Comparison of ENCODE assay signal across 21 mouse cellular contexts in genomic region chr17:23539608-23540007, GRCm38 (mm10). TPM values are rescaled to one million over a fixed set of nuclear protein-coding genes. Genes with fewer than 3 reads are reported as not detected.
DNase-seq lines count a peak whose midpoint lies in the region; ATAC-seq and TF ChIP-seq lines count a peak whose summit lies in the region.
"Had no signal": no experiment of that assay in that cellular context is flagged by ENCODE, and none has a peak within 500 bp of the region (broad histone marks: within the 10 kb centered on the region; RNA-seq: fewer than 3 reads in every experiment).

No protein-coding gene starts in this region.

- peak; percentile 57 for DNase-seq in heart, embryonic 10.5 days (ENCODE audit: low spot score)
- peak; percentile 11 for DNase-seq in midbrain, embryonic 10.5 days (ENCODE audit: low spot score)
- DNase-seq in midbrain, postnatal 0 days (ENCODE audit: low spot score) = no peak
- DNase-seq in ES-CJ7 (ENCODE audit: low read depth, low spot score) = peak; percentile 1
- peak; percentile 6 for DNase-seq in embryonic facial prominence, embryonic 10.5 days (ENCODE audit: low spot score)
- no peak for DNase-seq in testis, postnatal 10 days (ENCODE audit: low spot score)
- no peak for DNase-seq in retina, postnatal 1 day
- DNase-seq: adrenal gland, postnatal 14 days; cerebellum, adult 11-12 months; cerebellum, adult 9-10 months; cerebellum, postnatal 25 days; gastrocnemius, postnatal 14 days; heart, postnatal 14 days had no signal

- H3K4me2 ChIP-seq in heart, embryonic 12.5 days = no peak overlapping the region
- no peak overlapping the region for H3K4me2 ChIP-seq in midbrain, postnatal 0 days (ENCODE audit: low read depth, low read length, poor library complexity, severe bottlenecking)
- H3K4me2 ChIP-seq: forebrain, embryonic 15.5 days had no signal

- 93% methylated on average over 5 of the region's 5 CpGs for WGBS in heart, embryonic 10.5 days
- WGBS in heart, embryonic 12.5 days = 93% methylated on average over 5 of the region's 5 CpGs
- 86% methylated on average over 5 of the region's 5 CpGs for WGBS in midbrain, embryonic 10.5 days
- WGBS in midbrain, postnatal 0 days = 89% methylated on average over 5 of the region's 5 CpGs
- 88% methylated on average over 5 of the region's 5 CpGs for WGBS in embryonic facial prominence, embryonic 10.5 days

- no peak overlapping the region for H3K4me3 ChIP-seq in heart, embryonic 10.5 days
- H3K4me3 ChIP-seq in heart, embryonic 12.5 days = no peak overlapping the region
- H3K4me3 ChIP-seq in midbrain, embryonic 10.5 days = no peak overlapping the region
- no peak overlapping the region for H3K4me3 ChIP-seq in midbrain, postnatal 0 days (ENCODE audit: low read depth, low read length)
- H3K4me3 ChIP-seq in embryonic facial prominence, embryonic 10.5 days = no peak overlapping the region
- H3K4me3 ChIP-seq: forebrain, embryonic 15.5 days; heart, embryonic 15.5 days had no signal

- H3K9me3 ChIP-seq in heart, embryonic 10.5 days = no peaks in the 10 kb centered on the region
- H3K9me3 ChIP-seq in heart, embryonic 12.5 days (replicated peaks) = no peaks in the 10 kb centered on the region
- no peaks in the 10 kb centered on the region for H3K9me3 ChIP-seq in midbrain, embryonic 10.5 days (replicated peaks)
- H3K9me3 ChIP-seq in midbrain, postnatal 0 days (ENCODE audit: low read length) = no peaks in the 10 kb centered on the region
- H3K9me3 ChIP-seq in embryonic facial prominence, embryonic 10.5 days = no peaks in the 10 kb centered on the region
- H3K9me3 ChIP-seq: embryonic facial prominence, embryonic 13.5 days; forebrain, embryonic 15.5 days; heart, embryonic 15.5 days; hindbrain, embryonic 15.5 days had no signal

- H3K9ac ChIP-seq in heart, embryonic 12.5 days = no peak overlapping the region
- no peak overlapping the region for H3K9ac ChIP-seq in midbrain, postnatal 0 days (replicated peaks; ENCODE audit: low read length, poor library complexity, severe bottlenecking)
- H3K9ac ChIP-seq: embryonic facial prominence, embryonic 13.5 days; forebrain, embryonic 15.5 days; heart, embryonic 15.5 days; hindbrain, embryonic 15.5 days had no signal

- no peaks in the 10 kb centered on the region for H3K36me3 ChIP-seq in heart, embryonic 10.5 days
- no peaks in the 10 kb centered on the region for H3K36me3 ChIP-seq in heart, embryonic 12.5 days
- no peaks in the 10 kb centered on the region for H3K36me3 ChIP-seq in midbrain, embryonic 10.5 days
- no peaks in the 10 kb centered on the region for H3K36me3 ChIP-seq in midbrain, postnatal 0 days (ENCODE audit: insufficient read depth, low read length)
- no peaks in the 10 kb centered on the region for H3K36me3 ChIP-seq in embryonic facial prominence, embryonic 10.5 days (replicated peaks)
- H3K36me3 ChIP-seq: embryonic facial prominence, embryonic 13.5 days; forebrain, embryonic 15.5 days; heart, embryonic 15.5 days; hindbrain, embryonic 15.5 days had no signal

- no peak for TF ChIP-seq CTCF in midbrain, postnatal 0 days (IDR thresholded peaks at IDR 0.05)

- no peak overlapping the region for H3K27ac ChIP-seq in heart, embryonic 10.5 days
- H3K27ac ChIP-seq in heart, embryonic 12.5 days (ENCODE audit: poor library complexity, severe bottlenecking) = no peak overlapping the region
- H3K27ac ChIP-seq in midbrain, embryonic 10.5 days (replicated peaks) = no peak overlapping the region
- no peak overlapping the region for H3K27ac ChIP-seq in midbrain, postnatal 0 days (ENCODE audit: low read depth, low read length)
- no peak overlapping the region for H3K27ac ChIP-seq in embryonic facial prominence, embryonic 10.5 days (replicated peaks)
- H3K27ac ChIP-seq: embryonic facial prominence, embryonic 13.5 days; forebrain, embryonic 15.5 days; heart, embryonic 15.5 days; hindbrain, embryonic 15.5 days had no signal

- no peak for ATAC-seq in heart, embryonic 12.5 days (ENCODE audit: insufficient number of reproducible peaks, low FRiP score)
- no peak for ATAC-seq in midbrain, postnatal 0 days (ENCODE audit: low FRiP score)
- ATAC-seq: activated CD4-positive, CD25-positive, alpha-beta regulatory T cell, adult 4 months; forebrain, embryonic 15.5 days; Patski had no signal

- H3K4me1 ChIP-seq in heart, embryonic 10.5 days = peaks cover 19% of the 10 kb centered on the region; the same call in 1 of the 2 replicates
- peaks cover 21% of the 10 kb centered on the region for H3K4me1 ChIP-seq in heart, embryonic 12.5 days (replicated peaks)
- peaks cover 44% of the 10 kb centered on the region for H3K4me1 ChIP-seq in midbrain, embryonic 10.5 days
- no peaks in the 10 kb centered on the region for H3K4me1 ChIP-seq in midbrain, postnatal 0 days (ENCODE audit: insufficient read depth, low read length)
- H3K4me1 ChIP-seq in embryonic facial prominence, embryonic 10.5 days = peaks cover 46% of the 10 kb centered on the region

- H3K27me3 ChIP-seq in heart, embryonic 10.5 days (ENCODE audit: insufficient read depth, poor library complexity, severe bottlenecking) = peaks cover 11% of the 10 kb centered on the region; the same call in 1 of the 2 replicates
- peaks cover 25% of the 10 kb centered on the region for H3K27me3 ChIP-seq in heart, embryonic 12.5 days (replicated peaks)
- peaks cover 66% of the 10 kb centered on the region for H3K27me3 ChIP-seq in midbrain, embryonic 10.5 days (ENCODE audit: low read depth, poor library complexity, severe bottlenecking)
- peaks cover 39% of the 10 kb centered on the region for H3K27me3 ChIP-seq in midbrain, postnatal 0 days (ENCODE audit: insufficient read depth, low read length)
- peaks cover 55% of the 10 kb centered on the region for H3K27me3 ChIP-seq in embryonic facial prominence, embryonic 10.5 days (replicated peaks; ENCODE audit: low read depth, poor library complexity, severe bottlenecking)
- H3K27me3 ChIP-seq: Patski had no signal

RNA-seq across cellular contexts. Expression of gene Zfp213, which starts 24.4 kb away (rescaled TPM):
- polyA plus RNA-seq in heart, embryonic 10.5 days (2016; fragmentation: Nextera tagmentation; extraction: Ambion mirVana) = 19.5 and 23.0 TPM in 2 replicates
- 14.1 and 16.9 TPM in 2 replicates for polyA plus RNA-seq in heart, embryonic 12.5 days (2016; fragmentation: Nextera tagmentation; extraction: Ambion mirVana)
- polyA plus RNA-seq in midbrain, embryonic 10.5 days (2016; fragmentation: Nextera tagmentation; extraction: Ambion mirVana) = 27.5 and 28.7 TPM in 2 replicates
- 16.9 and 21.7 TPM in 2 replicates for total RNA-seq in midbrain, postnatal 0 days (2014; rRNA removed)
- polyA plus RNA-seq in midbrain, postnatal 0 days (2015; fragmentation: Nextera tagmentation; extraction: Ambion mirVana) = 10.0 and 10.7 TPM in 2 replicates
- polyA plus RNA-seq in embryonic facial prominence, embryonic 10.5 days (2016; fragmentation: Nextera tagmentation; extraction: Ambion mirVana) = 27.2 and 31.0 TPM in 2 replicates

RNA-seq across cellular contexts. Expression of gene Zfp13, which starts 59.7 kb away (rescaled TPM):
- polyA plus RNA-seq in heart, embryonic 10.5 days (2016; fragmentation: Nextera tagmentation; extraction: Ambion mirVana) = 12.0 and 15.4 TPM in 2 replicates
- 9.1 and 10.7 TPM in 2 replicates for polyA plus RNA-seq in heart, embryonic 12.5 days (2016; fragmentation: Nextera tagmentation; extraction: Ambion mirVana)
- polyA plus RNA-seq in midbrain, embryonic 10.5 days (2016; fragmentation: Nextera tagmentation; extraction: Ambion mirVana) = 19.8 and 25.7 TPM in 2 replicates
- total RNA-seq in midbrain, postnatal 0 days (2014; rRNA removed) = 36.2 and 48.2 TPM in 2 replicates
- polyA plus RNA-seq in midbrain, postnatal 0 days (2015; fragmentation: Nextera tagmentation; extraction: Ambion mirVana) = 23.3 and 26.3 TPM in 2 replicates
- 22.4 and 24.4 TPM in 2 replicates for polyA plus RNA-seq in embryonic facial prominence, embryonic 10.5 days (2016; fragmentation: Nextera tagmentation; extraction: Ambion mirVana)
- total RNA-seq: hematopoietic stem cell, adult 5-6 weeks had no signal
- polyA plus RNA-seq: activated CD4-positive, CD25-positive, alpha-beta regulatory T cell, adult 4 months had no signal

Comparison
In these comparisons a context has a peak if more than half of its experiments do, and no peak if none do; other contexts are left out.
1. DNase-seq: peak in heart, embryonic 10.5 days (single experiment), midbrain, embryonic 10.5 days (single experiment), ES-CJ7 (single experiment) and embryonic facial prominence, embryonic 10.5 days (single experiment); none in midbrain, postnatal 0 days (single experiment), testis, postnatal 10 days (single experiment) and retina, postnatal 1 day (single experiment).